Mouse (Mus musculus) erythroblast, adult 5-6 weeks (primary cell): ENCODE data around the gene Atp8b5. TPM values are rescaled to one million over a fixed set of nuclear protein-coding genes. Genes with fewer than 3 reads are reported as not detected.
A peak's percentile ranks its signal among the peaks of the same experiment; 100 is the strongest.

Experiments
- ATAC-seq: replicated peaks from 2 replicates; pipeline ENCODE4 v1.8.0; 2016; ENCODE audit warnings: moderate number of reproducible peaks, mild to moderate bottlenecking, moderate TSS enrichment, inconsistent platforms; ENCODE audit not compliant: poor library complexity, low FRiP score, severe bottlenecking
- total RNA-seq, 2 experiments: library from RNA; stranded (forward) in 1 of 2; stranded (reverse) in 1 of 2; fragments of 150-400 nt in 1 of 2; fragments of 200-764, 138-1000 nt in 1 of 2; gene quantifications; 2 replicates each; pipeline versions ENCODE4 v1.2.3 to v1.2.4; 2015 to 2017; ENCODE audit warnings: low replicate concordance in 2 of 2

Atp8b5 gene
- total RNA-seq (2015; ENCODE audit: low replicate concordance) (not detected in 2 replicates), total RNA-seq (2017; ENCODE audit: low replicate concordance) (2.0 TPM in 1 of 2 replicates, not detected in the other)

DNA sequence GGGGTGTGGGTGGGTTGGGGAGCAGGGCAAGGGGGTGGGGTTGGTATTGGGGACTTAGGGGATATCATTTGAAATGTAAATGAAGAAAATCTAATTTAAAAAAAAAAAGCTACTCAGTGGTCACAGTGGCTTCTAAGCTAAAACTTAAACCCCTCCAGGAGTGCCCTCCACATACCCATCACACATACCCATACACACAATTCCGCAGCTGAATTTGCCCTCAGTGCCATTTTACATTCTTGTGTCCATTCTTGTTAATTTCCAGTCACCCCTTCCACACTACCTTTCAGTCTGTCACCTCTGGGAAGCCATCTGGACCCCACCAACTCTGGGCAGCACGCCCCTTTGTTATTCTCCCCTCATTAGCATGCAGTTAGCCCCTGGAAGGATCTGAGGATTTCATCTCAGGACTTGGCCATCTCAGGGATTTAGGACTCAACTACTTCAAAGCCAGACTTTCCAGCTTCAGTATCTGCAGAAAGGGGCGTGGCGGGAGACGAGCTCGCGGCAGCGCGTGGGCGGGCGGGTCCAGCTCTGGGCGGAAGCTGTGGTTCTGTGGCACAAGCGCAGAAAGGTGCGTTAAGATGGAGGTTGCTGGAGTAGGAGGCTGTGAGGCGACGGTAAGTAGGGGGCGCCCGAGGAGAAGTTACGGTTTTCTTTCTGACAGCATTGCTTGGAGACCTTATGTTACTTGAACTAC lies at the start of gene Atp8b5:
Atp8b5 (plus strand) TSS at position 537 of the 700 bp plus-strand sequence.
- 0 out of 2 replicates have a peak, but pooled peaks have one; percentile 49 for ATAC-seq

DNA sequence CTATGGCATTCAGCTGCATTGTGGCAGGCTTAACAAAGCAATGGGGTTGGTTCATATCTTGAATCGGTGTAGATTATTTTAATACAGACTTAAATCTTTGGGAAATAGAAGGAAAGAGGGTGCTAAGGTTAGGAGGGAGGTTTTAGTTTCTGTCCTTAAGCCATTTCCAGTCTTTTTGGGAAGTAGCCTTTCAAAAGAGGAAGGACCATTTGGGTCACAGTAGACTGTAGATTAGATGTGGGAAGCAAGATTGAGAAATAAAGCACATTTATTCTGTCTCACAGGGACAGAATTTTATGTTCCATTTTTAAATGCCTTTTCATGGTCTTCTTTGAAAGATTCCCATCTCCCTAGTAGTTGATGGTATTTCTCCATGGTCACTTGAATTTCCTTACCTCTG lies 49.0 kb upstream of the Atp8b5 start:
- ATAC-seq: no peak

DNA sequence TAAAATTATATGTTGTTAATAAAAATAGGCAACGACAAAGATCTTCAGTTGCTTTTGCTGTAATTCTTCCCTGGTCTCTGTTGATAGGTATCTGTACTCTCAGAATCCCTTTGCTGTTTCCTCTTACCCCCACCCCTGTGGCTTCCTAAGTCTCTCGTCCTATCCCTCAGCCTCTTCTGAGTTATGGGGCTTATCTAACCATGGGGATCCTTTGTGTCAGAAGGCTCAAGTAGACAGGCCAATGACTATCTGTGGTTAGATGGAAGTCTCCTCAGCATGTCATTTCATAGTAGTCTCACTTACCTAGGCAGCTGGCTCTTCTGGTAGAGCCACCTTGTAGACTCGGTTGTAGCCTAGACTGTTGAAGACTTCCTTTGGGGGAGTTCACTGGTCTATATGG lies 35.1 kb upstream of the Atp8b5 start:
- ATAC-seq: no peak

DNA sequence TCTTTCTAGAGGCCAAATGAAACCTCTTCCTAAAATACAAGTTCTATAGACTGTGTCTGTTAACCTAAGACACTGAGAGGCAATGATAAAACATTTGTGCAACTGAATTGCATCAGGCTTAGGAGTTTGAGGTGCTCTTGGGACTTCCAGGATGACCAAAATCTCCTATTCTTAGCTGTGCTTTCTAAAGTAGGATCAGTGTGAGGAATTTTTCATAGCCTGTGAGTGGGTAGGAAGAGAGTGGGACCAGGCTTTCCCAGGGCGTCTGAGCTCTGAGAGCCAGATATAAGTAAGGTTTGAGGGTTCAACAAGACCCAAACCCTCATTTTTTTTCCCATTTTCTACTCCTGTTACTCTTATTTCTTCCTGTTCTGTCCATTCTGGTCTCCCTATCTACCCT lies 34.0 kb upstream of the Atp8b5 start:
- no peak for ATAC-seq

DNA sequence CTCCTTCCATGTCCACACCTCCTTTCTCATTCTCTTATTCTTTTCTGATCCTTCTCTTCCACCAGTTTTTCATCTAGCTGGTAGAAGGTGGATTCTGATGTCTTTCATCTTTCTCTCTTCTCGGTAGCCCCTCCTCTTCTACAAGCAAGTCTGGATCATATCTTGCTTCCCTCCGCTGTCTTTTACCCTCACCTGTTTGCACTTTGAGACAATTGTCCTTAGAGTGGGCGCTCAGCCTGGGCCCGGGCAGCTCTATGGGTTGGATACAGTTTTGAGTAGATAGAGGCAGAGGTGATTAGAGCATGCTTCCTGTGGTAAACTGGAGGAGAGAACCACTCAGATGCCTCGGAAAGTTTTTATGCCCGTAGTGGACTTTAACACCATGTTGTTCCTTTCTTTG lies 33.5 kb upstream of the Atp8b5 start:
- no peak for ATAC-seq

DNA sequence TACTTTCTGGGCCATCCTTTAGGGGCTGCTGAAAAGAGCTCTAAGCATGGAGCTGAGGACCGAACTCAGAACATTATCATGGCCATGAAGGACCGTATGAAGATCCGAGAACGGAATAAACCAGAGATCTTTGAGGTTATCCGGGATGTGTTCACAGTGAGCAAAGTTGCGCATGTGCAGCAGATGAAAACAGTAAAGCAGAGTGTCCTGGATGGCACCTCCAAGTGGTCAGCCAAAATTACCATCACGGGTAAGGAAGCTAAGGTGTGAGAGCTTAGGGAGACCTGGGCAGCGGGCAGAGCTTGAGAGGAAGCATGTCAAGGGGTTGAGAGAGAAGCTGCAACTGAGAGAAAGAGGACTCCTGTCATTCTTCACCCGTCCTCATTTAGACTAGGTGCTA lies 30.1 kb upstream of the Atp8b5 start:
- no peak for ATAC-seq

DNA sequence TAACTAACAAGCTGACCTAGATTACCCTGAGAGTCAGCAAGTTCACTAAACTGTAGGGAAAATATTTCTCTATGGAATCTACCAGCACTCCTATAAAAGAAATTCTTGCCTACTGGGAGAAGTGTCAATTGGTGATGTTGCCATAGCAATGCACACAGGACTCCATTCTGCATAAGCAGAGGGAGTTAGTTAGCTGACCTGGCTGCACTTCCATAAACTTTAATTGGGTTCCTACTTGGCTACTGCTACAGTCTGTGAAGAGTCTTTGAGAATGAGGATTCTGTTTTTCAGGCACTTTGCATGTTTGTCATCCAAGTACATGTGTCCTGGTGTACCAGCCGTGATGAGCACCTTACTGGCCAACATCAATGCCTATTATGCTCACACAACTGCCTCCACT lies 26.2 kb upstream of the Atp8b5 start:
- no peak for ATAC-seq

DNA sequence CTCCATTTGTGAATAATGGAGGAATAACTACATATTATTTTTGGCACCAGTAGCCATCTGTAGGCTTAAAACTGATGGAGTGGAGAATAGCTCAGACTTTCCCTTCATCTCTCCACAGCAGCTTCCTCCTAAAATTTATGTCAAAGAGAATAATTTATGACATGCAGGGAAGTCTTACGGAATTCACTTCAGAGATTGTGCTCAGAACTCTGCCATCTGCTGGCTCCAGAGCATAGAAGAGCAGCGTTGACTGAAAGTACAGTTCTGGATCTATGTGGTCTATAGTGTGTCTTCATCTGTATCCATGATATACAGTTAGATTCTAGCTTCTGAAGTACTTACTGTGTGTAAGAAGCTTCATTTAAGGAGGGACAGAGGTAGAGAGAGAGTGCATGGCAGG lies 22.9 kb upstream of the Atp8b5 start:
- no peak for ATAC-seq

DNA sequence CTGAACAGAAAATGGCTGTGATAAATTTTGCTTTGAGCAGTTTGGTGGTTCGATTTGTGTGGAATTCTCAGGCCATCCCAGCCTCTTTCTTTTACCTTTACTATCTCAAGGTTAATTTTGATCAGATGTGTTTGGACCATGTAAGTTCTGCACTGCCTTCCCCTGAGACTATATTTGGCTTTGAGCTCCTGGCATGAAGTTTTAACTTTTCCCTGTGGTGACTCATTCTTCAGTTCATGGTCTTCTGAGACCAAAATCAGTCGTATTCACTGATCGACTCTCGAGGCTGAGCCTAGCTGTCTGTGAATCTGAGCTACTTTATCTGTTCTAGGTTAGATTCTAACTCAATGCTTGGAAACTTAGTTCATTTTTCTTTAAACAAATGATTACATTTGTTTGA lies 21.2 kb upstream of the Atp8b5 start:
- no peak for ATAC-seq

DNA sequence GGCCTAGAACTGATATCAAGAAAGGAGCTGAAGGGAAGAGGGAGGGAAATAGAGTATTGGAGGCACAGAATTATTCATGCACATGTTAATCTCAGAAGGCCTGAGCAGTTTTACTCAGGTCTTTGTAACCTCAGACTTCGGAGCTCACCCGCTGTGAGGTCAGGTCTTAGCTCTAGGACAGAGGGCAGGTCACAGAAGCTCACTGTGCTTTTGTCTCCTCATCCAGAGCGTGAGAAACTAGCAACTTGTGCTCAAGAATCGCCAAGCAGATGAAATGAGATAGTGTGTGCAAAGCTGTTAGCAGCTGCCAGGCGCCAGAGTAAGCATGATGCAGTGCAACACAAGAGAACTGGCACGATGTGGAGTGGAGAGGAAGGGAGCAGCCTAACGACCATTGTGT lies 18.9 kb upstream of the Atp8b5 start:
- ATAC-seq: no peak

DNA sequence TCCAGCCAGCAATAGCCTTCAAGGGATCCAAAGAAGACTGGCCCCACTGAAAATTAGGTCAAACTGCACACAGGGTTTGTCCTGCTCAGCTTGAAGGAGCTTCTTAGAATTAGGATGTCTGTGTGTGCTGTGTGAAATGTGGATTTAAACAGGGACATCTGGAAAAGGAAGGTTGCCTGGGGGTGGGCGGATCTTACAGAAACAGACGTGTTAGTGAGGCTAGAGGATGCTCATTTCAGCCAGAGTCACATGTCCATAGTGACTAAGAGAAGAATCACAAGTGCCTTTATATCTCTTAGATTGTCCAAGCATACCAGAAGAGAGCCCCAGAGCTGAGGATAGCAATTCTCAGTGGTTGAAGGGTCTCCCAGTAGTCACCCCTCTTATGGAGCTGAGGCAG lies 18.1 kb upstream of the Atp8b5 start:
- ATAC-seq: no peak

DNA sequence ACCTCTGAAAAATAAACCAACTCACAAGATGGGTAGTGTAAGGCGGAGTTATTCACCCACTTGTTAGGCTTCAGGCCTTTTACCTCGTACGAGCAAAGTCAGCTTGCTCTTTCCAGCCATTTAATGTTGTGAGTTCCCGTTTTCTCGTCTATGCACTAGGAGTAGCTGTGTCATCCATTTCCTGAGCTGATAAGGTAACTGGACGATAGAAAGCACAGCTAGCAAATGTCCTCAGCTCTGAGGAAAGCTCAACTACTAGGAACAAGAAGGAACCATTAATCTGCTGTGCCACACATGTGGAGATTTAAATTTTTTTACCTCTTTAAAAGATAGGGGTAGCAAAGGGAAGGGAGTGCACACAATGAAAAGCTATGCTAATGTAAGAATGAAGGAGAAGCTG lies 15.7 kb upstream of the Atp8b5 start:
- no peak for ATAC-seq

DNA sequence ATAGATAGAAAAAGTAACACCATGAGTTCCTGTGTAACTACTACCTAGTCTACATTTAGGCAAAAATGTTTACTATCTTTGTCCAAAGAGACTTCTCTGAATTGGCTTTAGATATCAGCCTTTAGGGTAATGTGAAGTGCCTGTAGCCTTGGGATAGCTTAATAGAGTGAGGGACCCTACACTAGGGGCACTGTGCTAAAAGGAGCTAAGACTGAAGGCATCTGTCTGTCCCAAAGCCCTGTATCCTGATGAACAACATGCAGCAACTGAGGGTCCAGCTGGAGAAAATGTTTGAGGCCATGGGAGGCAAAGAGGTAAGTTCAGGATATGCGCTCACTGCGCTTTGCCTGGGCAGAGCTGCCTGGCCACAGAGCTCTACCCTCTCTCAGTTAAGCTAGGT lies 9.9 kb upstream of the Atp8b5 start:
- no peak for ATAC-seq

DNA sequence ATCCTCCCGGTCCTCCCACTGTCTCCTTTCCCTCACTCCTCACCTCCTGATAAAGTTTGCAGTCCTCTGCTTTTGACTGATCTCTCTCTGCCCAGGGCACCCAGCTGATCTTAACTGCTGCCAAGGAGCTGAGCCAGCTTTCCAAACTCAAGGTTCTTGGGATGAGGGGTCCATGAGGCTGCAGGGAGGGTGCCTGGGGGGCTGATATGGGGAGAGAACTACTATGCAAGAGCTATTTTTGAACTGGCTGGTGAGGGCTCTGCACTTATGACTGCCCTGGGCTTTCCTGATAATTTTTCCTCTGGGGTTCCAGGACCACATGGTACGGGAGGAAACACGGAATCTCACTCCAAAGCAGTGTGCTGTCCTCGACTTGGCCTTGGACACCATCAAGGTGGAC lies 8.4 kb upstream of the Atp8b5 start:
- no peak for ATAC-seq

DNA sequence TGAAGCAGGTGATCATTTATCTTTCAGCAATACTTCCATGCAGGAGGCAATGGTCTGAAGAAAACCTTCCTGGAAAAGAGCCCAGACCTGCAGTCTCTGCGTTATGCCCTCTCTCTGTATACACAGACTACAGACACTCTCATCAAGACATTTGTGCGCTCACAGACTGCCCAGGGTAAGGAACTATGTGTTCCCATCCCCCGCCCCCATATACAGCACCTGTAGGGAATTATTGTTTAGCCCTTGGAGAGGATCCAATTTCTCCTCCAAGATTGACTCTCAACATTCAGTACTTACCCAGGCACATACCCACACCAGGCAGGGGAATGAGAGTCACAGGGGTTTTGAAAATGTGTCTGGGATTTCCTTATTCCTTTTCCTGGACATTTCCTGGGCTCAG lies 7.5 kb upstream of the Atp8b5 start:
- ATAC-seq: no peak

DNA sequence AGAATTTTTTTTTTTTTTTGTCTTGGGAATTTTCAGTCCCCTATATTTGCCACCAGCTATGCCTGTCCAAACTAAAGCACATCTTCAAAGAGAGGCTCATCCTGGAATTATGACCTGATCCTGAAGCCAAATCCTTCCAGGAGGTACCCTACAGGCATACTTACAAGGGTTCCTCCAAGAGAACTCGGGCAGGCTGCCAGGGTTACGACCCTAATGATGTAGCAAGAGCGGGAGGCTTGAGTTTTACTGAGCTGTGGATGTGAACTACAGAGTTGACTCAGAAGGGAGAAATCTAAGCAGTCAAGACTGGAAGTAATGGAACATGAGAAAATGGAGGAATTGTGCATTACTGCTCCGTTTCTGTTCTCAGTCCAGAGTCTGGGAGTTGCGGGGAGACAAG lies 6.9 kb upstream of the Atp8b5 start:
- no peak for ATAC-seq

DNA sequence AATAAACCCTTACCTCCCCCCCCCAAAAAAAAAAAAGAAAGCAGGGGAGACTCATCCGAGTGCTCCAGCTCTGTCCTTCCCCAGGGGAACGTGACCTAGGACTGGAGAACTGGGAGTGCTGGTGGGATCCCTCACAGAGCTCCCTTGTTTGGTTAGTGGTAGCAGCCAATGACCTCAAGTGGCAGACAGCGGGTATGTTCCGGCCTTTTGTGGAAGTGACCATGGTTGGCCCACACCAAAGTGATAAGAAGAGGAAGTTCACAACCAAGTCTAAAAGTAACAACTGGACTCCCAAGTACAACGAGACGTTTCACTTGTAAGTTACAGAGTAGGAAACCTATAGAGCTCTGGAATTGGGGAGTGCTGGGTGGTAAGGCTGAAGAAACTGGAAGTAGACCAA lies 4.1 kb upstream of the Atp8b5 start:
- no peak for ATAC-seq

DNA sequence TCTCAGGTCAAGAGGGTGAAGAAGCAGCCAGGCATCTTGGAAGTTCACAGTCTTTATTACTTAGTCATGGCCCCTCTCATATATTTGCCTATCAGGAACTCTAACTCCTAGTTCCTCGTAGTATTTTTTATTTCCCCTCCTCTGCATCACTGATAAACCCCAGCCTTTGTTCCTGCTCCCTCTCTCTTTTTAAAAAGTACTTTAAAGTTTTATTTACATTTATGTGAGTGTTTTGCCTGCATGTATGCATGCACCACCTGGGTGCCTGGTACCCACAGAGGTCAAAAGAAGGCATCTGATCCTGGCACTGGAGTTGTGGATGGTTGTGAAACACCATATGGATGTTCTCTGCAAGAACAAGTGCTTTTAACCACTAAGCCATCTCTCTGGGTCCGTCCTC lies 813 bp upstream of the Atp8b5 start:
- no peak for ATAC-seq

DNA sequence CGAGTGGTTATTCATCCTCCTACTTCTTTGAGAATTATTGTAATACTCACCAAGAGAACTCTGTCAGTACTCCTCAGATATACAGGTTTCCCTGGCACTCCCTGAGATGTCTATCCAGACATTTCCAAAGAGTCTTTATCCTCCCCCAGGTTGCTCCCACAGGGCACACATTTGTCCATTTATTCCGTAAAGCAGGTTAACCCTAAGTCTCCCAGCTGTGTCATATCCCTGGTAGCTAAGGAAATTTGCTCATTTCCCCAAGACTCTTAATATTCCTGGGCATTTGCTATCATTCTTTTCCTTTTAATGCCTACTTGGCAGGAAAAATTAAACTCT lies 332 bp downstream of the Atp8b5 start:
- ATAC-seq: no peak

DNA sequence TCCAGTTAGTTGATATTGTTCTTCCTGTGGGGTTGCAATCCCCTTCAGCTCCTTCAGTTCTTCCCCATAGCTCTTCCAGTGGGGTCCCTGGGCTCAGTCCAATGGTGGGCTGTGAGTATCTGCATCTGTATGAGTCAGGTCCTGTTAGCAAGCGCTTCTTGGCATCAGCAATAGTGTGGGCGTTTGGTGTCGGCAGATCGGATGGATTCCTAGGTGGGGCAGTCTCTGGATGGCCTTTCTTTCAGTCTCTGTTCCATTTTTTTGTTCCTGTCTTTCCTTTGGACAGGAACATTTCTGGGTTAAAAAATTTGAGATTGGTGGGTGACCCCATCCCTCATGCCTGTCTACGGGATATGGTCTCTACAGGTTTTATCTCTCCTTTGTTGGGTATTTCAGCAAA lies 18.5 kb downstream of the Atp8b5 start:
- no peak for ATAC-seq

DNA sequence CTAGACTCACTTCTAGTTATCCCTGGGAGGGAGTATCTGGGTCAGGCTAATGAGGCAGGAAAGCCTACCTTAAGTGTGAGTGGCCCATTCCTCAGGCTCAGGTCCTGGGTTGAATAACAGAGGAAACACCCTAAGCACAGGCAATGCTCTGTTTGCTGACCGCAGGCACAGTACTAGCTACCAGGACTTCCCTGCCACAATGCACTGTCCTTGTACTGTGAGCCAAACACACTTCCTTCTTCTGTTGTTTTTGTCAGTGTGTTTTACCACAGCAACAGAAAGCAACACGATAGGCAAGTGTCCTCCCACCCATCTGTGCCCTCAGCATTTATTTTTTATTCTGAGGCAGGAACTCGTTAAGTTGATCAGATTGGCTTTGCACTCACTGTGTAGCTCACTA lies 20.3 kb downstream of the Atp8b5 start:
- ATAC-seq: no peak

DNA sequence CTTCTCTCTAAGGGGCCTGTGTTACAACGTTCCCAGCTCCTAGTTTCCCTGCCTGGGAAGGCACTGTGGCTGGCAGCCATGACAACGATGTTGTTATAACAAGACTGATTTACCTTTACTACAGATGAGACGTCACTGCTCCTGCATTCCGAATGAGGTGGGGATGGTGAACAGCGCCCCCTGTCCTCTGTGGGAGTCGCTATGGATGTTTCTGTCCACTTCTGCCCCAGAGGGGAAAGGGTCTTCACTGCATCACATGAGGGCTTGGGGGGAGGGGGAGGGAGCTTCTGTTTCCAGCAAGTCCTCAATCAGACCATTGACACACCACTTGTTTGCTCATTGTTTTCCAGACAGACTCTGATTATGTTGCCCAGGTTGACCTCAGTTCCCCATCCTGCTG lies 27.0 kb downstream of the Atp8b5 start:
- no peak for ATAC-seq
